Mouse (Mus musculus): ENCODE results near the gene Agpat3.
"Not testable (repeated sequence)": the region's sequence is repeated elsewhere in the genome, so short reads cannot be mapped to it uniquely, and the experiment has no call there.

Agpat3 gene

DNA sequence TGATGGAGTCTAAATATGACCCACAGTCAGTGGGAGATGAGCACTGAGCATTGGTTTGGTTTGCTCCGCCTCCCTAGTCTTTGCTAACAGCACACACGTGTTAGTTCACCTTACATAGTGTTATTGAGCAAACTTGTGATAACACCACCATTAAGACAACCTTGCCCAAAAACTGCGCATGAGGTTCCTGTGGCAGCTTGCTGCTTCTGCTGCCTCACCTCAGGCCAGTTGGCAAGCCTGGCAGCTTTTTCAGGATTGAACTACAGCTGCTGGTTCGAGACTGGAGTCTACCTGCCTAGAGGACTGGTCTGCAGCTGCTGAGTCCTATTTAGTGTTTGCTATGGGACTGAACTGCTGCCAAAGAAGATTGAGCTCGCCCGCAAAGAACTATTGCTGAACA lies 11.1 kb upstream of the Agpat3 start:
- in situ Hi-C loops (cut with MboI, MseI), result no loop called here

DNA sequence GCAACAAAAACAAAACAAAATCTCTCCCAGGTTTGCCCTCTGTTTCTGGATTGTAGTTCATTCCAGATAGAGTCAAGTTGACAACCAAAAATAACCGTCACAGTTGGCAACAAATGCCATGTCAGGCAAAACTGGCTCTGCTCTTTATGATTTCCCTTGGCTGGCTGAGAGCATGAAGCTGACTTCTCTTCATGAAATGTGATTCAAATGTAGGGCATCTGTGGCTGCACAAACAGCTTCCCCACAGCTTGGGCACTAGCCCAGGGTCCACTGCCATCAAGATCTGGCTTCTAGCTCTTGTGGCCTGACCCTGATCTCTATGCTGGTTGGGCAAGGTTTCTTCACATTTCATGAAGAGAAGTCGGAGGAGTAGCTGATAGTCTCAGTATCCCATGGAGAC lies 9.7 kb upstream of the Agpat3 start:
- in situ Hi-C loops (cut with MboI, MseI), result no loop called here

DNA sequence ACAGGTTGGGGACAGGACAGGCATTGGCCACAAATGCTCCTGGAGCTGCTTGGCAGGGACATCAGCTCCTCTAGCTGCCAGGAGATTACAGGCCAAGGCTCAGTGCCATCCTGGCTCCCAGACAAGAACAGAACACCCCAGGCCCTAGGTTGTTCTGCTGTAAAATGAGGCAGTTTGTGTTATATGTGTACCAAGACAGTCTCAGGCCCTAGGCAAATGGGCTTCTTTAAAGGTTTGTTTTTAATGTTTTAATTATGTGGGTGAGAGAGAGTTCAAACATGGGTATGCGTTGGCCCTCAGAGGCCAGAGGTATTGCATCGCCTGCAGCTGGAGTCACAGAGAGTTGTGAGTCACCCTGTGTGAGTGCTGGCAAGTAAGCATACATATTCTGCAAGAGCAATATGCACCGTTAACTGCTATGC lies 8.0 kb upstream of the Agpat3 start:
- in situ Hi-C loops (cut with MboI, MseI), result no loop called here

- in situ Hi-C loops (cut with MboI, MseI), result not testable (repeated sequence)
Observed at GRCm38 (mm10) chr10:78358999-78359398, 6.7 kb upstream of the Agpat3 start.

GRCm38 (mm10) chr10:78358266-78358665 lies 6.0 kb upstream of the Agpat3 start:
- in situ Hi-C loops (cut with MboI, MseI), result no loop called here

DNA sequence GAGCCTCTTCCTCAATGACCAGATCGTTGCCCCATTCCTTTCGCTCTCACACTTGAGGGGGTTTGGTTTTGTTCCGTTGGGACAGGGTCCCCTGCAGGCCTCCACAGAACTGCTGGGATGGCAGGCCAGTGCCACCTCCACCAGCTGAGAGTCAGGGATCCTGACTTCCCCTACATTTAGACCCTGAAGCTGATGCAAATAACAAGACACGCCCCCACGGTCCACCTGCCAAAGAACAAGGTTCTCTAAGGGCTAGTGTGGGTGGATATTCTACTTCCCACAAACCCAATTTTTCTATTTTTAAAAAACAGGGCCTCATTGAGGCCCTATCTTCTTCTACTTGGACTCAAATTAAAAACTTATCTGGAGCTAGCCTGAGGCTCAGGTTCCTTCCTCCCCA lies 5.5 kb upstream of the Agpat3 start:
- in situ Hi-C loops (cut with MboI, MseI), result no loop called here

- in situ Hi-C loops (cut with MboI, MseI), result no loop called here
Observed at GRCm38 (mm10) chr10:78355931-78356593, 3.8 kb upstream of the Agpat3 start.

- in situ Hi-C loops (cut with MboI, MseI), result no loop called here
Observed at GRCm38 (mm10) chr10:78353196-78353595, 907 bp upstream of the Agpat3 start.

DNA sequence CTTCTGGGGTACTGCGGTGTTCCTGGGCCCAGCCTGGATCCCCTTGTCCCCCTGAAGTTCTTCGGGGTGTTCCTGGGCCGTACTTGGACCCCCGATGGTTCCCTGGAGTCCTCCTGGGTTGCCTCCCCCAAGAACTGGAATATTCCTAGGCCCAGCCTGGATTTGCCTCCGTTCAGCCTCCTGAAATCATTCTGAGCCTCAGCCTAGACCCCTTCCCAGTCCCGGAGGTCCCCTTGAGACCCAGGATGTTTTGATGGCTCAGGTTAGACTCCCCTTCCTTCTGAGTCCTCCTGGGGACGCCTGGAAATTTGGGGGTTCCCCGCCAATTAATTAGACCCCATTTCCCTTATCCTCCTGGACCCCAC lies 359 bp upstream of the Agpat3 start:
- in situ Hi-C loops (cut with MboI, MseI), result no loop called here

DNA sequence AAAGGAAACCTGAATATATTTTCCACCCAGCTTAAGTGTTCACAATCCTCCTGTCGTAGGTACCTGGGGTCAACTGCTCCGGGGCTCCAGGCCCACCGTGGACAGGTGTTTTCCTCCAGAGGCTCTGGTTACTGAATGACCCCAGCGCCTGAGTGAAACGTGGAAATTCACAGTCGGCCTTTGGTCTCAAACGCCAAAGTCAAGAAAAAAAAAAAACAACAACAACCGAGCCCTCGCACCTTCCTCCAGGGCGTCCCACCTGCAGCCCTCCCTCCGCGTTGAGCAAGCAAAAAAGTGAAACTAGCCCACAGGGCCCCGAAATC lies 764 bp downstream of the Agpat3 start:
- in situ Hi-C loops (cut with MboI, MseI), result no loop called here

DNA sequence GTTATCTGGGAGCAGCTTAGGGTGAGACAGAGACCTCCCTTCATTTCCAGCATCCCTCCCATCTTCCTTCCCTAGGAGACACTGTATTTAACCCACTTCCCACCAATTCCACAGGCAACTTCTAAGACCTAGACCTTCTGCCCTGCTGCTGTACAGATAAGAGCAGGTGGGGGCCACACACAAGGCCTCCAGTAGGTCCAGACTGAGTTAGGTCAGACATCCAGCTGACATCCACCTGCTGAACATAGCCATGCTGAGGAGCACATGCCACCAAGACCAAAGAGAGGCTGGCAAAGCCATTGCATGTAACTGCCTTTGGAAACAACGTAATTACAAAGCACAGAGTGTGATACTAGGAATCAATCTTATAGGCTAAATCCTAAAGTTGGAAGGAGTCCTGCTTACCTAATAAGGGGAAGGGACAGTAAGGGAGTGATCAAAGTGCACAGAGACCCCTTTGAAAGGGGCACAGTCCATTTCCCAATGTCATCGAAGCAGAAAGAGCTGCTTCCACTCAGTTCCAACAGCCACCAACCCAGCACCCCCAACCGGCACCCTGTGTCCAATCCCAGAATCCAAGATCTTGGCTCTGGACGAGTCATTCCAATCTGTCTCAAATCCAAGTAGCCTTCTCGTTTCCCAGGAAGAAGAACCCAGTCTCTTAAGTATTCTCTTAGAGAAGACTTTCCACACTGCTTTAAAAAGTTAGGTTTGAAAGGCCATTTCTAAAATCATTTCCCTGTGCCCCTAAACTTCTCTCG lies 1.3 kb downstream of the Agpat3 start:
- in situ Hi-C loops (cut with MboI, MseI), result no loop called here

- in situ Hi-C loops (cut with MboI, MseI), result no loop called here
Observed at GRCm38 (mm10) chr10:78349464-78350165, 2.7 kb downstream of the Agpat3 start.

DNA sequence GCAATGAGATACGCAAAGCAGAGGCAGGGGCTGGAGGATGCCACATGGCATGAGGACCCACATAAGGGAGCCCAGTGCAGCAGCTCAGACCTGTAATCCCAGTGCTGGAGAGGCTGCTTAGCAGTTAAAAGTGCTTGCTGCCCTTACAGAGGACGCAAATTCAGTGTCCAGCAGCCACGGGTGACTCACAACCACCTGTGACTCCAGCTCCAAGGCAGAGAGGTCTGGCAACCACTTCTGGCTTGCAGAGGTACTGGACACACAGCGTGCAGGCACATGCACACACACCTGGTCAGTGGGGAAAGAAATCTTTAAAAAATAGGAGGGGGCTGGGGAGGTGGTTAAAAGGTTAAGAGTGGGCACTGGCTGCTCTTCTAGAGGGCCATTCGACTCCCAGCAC lies 4.1 kb downstream of the Agpat3 start:
- in situ Hi-C loops (cut with MboI, MseI), result no loop called here

GRCm38 (mm10) chr10:78347486-78347885 lies 4.8 kb downstream of the Agpat3 start:
- in situ Hi-C loops (cut with MboI, MseI), result no loop called here

GRCm38 (mm10) chr10:78345466-78345865 lies 6.8 kb downstream of the Agpat3 start:
- in situ Hi-C loops (cut with MboI, MseI), result no loop called here

DNA sequence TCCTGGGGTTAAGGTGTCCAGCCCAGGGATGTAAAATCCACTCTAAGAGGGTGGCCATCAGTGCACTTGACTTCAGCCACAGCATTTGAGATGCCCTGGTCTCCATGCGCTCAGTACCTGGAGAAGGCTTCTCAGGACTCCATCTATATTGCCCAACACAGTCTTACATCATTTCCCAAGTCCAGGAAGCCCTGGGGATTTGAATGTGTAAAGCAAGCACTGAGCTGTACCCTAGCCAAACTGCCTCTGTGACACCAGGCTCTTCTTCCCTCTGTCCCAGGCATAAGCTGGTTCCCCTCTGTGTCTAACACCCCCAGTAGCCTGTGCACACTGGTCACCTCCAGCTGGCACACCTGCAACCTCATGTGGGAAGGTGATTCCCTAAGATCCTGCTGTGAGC lies 10.2 kb downstream of the Agpat3 start:
- in situ Hi-C loops (cut with MboI, MseI), result no loop called here

GRCm38 (mm10) chr10:78338180-78338579 lies 14.1 kb downstream of the Agpat3 start:
- in situ Hi-C loops (cut with MboI, MseI), result no loop called here

DNA sequence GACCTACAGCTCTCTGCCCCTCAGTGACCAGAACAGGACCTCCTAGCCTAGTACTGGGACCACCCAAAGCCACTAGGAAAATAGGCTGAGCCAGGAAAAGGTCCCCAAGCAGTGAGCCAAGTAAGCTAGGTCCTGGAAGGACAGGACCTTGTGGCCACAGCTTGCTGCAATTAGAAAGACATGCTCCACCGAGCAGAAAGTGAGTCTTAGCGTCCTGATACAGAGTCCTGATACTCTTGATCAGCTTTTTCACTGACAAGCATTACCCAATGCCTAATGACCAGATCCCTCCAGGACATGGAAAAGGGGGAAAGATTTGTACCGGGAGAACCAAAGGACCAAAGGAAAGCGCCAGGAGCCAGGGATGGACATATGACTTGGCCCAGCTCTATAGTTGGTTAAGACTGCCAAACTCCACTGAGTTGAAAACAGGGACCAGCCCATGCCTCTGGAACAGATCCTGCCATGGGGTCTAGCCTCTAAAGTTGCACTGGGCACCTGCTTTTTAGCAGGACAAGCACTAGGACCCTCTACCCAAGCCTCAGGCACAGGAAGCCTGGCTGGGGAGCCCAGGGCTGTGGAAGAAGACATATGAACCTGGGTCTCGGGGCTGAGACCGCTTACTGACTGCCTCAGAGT lies 17.2 kb downstream of the Agpat3 start:
- in situ Hi-C loops (cut with MboI, MseI), result no loop called here

- in situ Hi-C loops (cut with MboI, MseI), result no loop called here
Observed at GRCm38 (mm10) chr10:78331577-78331976, 20.7 kb downstream of the Agpat3 start.

- in situ Hi-C loops (cut with MboI, MseI), result no loop called here
Observed at GRCm38 (mm10) chr10:78329305-78329704, 23.0 kb downstream of the Agpat3 start.

GRCm38 (mm10) chr10:78328011-78328575 lies 24.2 kb downstream of the Agpat3 start:
- in situ Hi-C loops (cut with MboI, MseI), result no loop called here
